Comparison of ENCODE assay signal across 25 mouse cellular contexts in the genomic region with DNA sequence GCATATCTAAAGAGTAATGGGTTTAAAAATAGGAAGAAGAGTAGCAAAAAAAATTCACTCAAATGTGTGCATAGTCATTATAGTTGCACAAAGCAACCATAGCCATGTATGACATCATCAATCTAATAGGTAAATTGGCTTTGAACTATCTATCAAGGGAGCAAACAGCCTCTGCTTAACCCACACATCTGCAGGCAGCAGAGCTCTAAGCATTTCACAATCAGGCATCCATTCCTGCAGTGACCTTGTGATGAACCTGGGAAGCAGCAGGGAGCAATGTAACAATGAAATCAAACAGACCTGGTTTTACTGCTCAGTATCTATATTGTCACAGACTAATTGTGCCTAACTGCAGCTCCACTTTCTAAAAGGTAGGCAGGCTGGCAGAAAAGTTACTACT.
DNase-seq lines count a peak whose midpoint lies in the region; ATAC-seq and TF ChIP-seq lines count a peak whose summit lies in the region.
"Had no signal": no experiment of that assay in that cellular context is flagged by ENCODE, and none has a peak within 500 bp of the region (broad histone marks: within the 10 kb centered on the region; RNA-seq: fewer than 3 reads in every experiment).

No protein-coding gene starts in this region.

- no peak overlapping the region for H3K4me2 ChIP-seq in forebrain, embryonic 13.5 days
- no peak overlapping the region for H3K4me2 ChIP-seq in forebrain, embryonic 15.5 days (replicated peaks)
- no peak overlapping the region for H3K4me2 ChIP-seq in midbrain, embryonic 15.5 days
- no peak overlapping the region for H3K4me2 ChIP-seq in intestine, embryonic 15.5 days (replicated peaks)
- H3K4me2 ChIP-seq in liver, postnatal 0 days (ENCODE audit: low read depth, low read length): no peak overlapping the region
- H3K4me2 ChIP-seq: heart, embryonic 15.5 days; liver, embryonic 13.5 days; lung, embryonic 15.5 days; midbrain, embryonic 13.5 days had no signal

- H3K9ac ChIP-seq in forebrain, embryonic 13.5 days: no peak overlapping the region
- H3K9ac ChIP-seq in forebrain, embryonic 15.5 days (replicated peaks): no peak overlapping the region
- no peak overlapping the region for H3K9ac ChIP-seq in midbrain, embryonic 15.5 days
- H3K9ac ChIP-seq in intestine, embryonic 15.5 days: no peak overlapping the region
- H3K9ac ChIP-seq in liver, postnatal 0 days (replicated peaks): no peak overlapping the region
- H3K9ac ChIP-seq: heart, embryonic 15.5 days; liver, embryonic 13.5 days; lung, embryonic 15.5 days; midbrain, embryonic 13.5 days had no signal

- no peak for DNase-seq in midbrain, embryonic 10.5 days (ENCODE audit: low spot score)
- DNase-seq in liver, postnatal 0 days: no peak
- no peak for DNase-seq in spleen, postnatal 4 days (ENCODE audit: low spot score in 2 of 2)
- DNase-seq: adrenal gland, postnatal 25 days; cerebellum, adult 18-20 months; cerebellum, postnatal 14 days; gastrocnemius, postnatal 10 days; kidney, adult 11 months; kidney, postnatal 14 days; liver, embryonic 13.5 days; lung, postnatal 36 days; right cerebral cortex, postnatal 25 days; thymus, postnatal 25 days had no signal

- H3K4me3 ChIP-seq in forebrain, embryonic 13.5 days: no peak overlapping the region
- no peak overlapping the region for H3K4me3 ChIP-seq in forebrain, embryonic 15.5 days
- no peak overlapping the region for H3K4me3 ChIP-seq in midbrain, embryonic 15.5 days
- H3K4me3 ChIP-seq in midbrain, embryonic 10.5 days: no peak overlapping the region
- H3K4me3 ChIP-seq in intestine, embryonic 15.5 days (replicated peaks): no peak overlapping the region
- no peak overlapping the region for H3K4me3 ChIP-seq in liver, postnatal 0 days (ENCODE audit: low read depth, low read length)
- H3K4me3 ChIP-seq: erythroblast, embryonic 14.5 days; heart, embryonic 10.5 days; heart, embryonic 15.5 days; liver, embryonic 13.5 days; lung, embryonic 15.5 days; midbrain, embryonic 13.5 days had no signal

- H3K4me1 ChIP-seq in forebrain, embryonic 13.5 days: no peaks in the 10 kb centered on the region
- H3K4me1 ChIP-seq in forebrain, embryonic 15.5 days: no peaks in the 10 kb centered on the region
- H3K4me1 ChIP-seq in midbrain, embryonic 15.5 days: no peaks in the 10 kb centered on the region
- H3K4me1 ChIP-seq in midbrain, embryonic 10.5 days: no peaks in the 10 kb centered on the region
- no peaks in the 10 kb centered on the region for H3K4me1 ChIP-seq in intestine, embryonic 15.5 days (replicated peaks)
- no peaks in the 10 kb centered on the region for H3K4me1 ChIP-seq in liver, postnatal 0 days (ENCODE audit: insufficient read depth)
- H3K4me1 ChIP-seq: heart, embryonic 10.5 days; heart, embryonic 15.5 days; liver, embryonic 13.5 days; lung, embryonic 15.5 days; midbrain, embryonic 13.5 days had no signal

- no peaks in the 10 kb centered on the region for H3K27me3 ChIP-seq in forebrain, embryonic 13.5 days
- no peaks in the 10 kb centered on the region for H3K27me3 ChIP-seq in forebrain, embryonic 15.5 days
- no peaks in the 10 kb centered on the region for H3K27me3 ChIP-seq in midbrain, embryonic 15.5 days (replicated peaks)
- no peaks in the 10 kb centered on the region for H3K27me3 ChIP-seq in midbrain, embryonic 10.5 days (ENCODE audit: low read depth, poor library complexity, severe bottlenecking)
- H3K27me3 ChIP-seq in intestine, embryonic 15.5 days (replicated peaks): no peaks in the 10 kb centered on the region
- no peaks in the 10 kb centered on the region for H3K27me3 ChIP-seq in liver, postnatal 0 days (ENCODE audit: insufficient read depth, low read length)
- H3K27me3 ChIP-seq: heart, embryonic 15.5 days; liver, embryonic 13.5 days; lung, embryonic 15.5 days; midbrain, embryonic 13.5 days had no signal

- no peak for TF ChIP-seq EP300 in liver, postnatal 0 days (IDR thresholded peaks at IDR 0.05; ENCODE audit: low read depth)

- H3K36me3 ChIP-seq in forebrain, embryonic 13.5 days (ENCODE audit: poor library complexity, severe bottlenecking): no peaks in the 10 kb centered on the region
- no peaks in the 10 kb centered on the region for H3K36me3 ChIP-seq in forebrain, embryonic 15.5 days
- no peaks in the 10 kb centered on the region for H3K36me3 ChIP-seq in midbrain, embryonic 15.5 days (replicated peaks)
- no peaks in the 10 kb centered on the region for H3K36me3 ChIP-seq in midbrain, embryonic 10.5 days
- H3K36me3 ChIP-seq in intestine, embryonic 15.5 days: no peaks in the 10 kb centered on the region
- H3K36me3 ChIP-seq in liver, postnatal 0 days (replicated peaks; ENCODE audit: insufficient read depth, low read length): no peaks in the 10 kb centered on the region
- H3K36me3 ChIP-seq: G1E; heart, embryonic 10.5 days; heart, embryonic 15.5 days; liver, embryonic 13.5 days; lung, embryonic 15.5 days; midbrain, embryonic 13.5 days had no signal

- H3K27ac ChIP-seq in forebrain, embryonic 13.5 days: no peak overlapping the region
- H3K27ac ChIP-seq in forebrain, embryonic 15.5 days (replicated peaks): no peak overlapping the region
- no peak overlapping the region for H3K27ac ChIP-seq in midbrain, embryonic 15.5 days
- H3K27ac ChIP-seq in midbrain, embryonic 10.5 days (replicated peaks): no peak overlapping the region
- no peak overlapping the region for H3K27ac ChIP-seq in intestine, embryonic 15.5 days
- H3K27ac ChIP-seq in liver, postnatal 0 days (ENCODE audit: low read depth): no peak overlapping the region
- H3K27ac ChIP-seq: heart, embryonic 10.5 days; heart, embryonic 15.5 days; liver, embryonic 13.5 days; lung, embryonic 15.5 days; midbrain, embryonic 13.5 days had no signal

- no peaks in the 10 kb centered on the region for H3K9me3 ChIP-seq in forebrain, embryonic 13.5 days (replicated peaks)
- no peaks in the 10 kb centered on the region for H3K9me3 ChIP-seq in forebrain, embryonic 15.5 days
- H3K9me3 ChIP-seq in midbrain, embryonic 15.5 days: no peaks in the 10 kb centered on the region
- H3K9me3 ChIP-seq in midbrain, embryonic 10.5 days (replicated peaks): no peaks in the 10 kb centered on the region
- H3K9me3 ChIP-seq in intestine, embryonic 15.5 days: no peaks in the 10 kb centered on the region
- H3K9me3 ChIP-seq in liver, postnatal 0 days (ENCODE audit: low read length): no peaks in the 10 kb centered on the region
- H3K9me3 ChIP-seq: heart, embryonic 10.5 days; heart, embryonic 15.5 days; liver, embryonic 13.5 days; lung, embryonic 15.5 days; midbrain, embryonic 13.5 days had no signal

- TF ChIP-seq CTCF in liver, postnatal 0 days (IDR thresholded peaks at IDR 0.05; ENCODE audit: low read depth): no peak

- ATAC-seq in forebrain, embryonic 13.5 days: 0 out of 2 replicates have a peak, but pooled peaks have one; percentile 24
- no peak for ATAC-seq in forebrain, embryonic 15.5 days (replicated peaks)
- peak; percentile 65; the same call in 1 of the 2 replicates for ATAC-seq in midbrain, embryonic 15.5 days (replicated peaks)
- peak; percentile 90 for ATAC-seq in intestine, embryonic 15.5 days
- peak; percentile 47; the same call in 1 of the 2 replicates for ATAC-seq in liver, postnatal 0 days
- ATAC-seq in granulocyte monocyte progenitor cell, adult 5-6 weeks (replicated peaks; ENCODE audit: poor library complexity, severe bottlenecking): no peak
- ATAC-seq: hindbrain, embryonic 16.5 days; midbrain, embryonic 13.5 days had no signal

Comparison
In these comparisons a context has a peak if more than half of its experiments do, and no peak if none do; other contexts are left out.
1. ATAC-seq: peak in forebrain, embryonic 13.5 days (single experiment), midbrain, embryonic 15.5 days (single experiment), intestine, embryonic 15.5 days (single experiment) and liver, postnatal 0 days (single experiment); none in forebrain, embryonic 15.5 days (single experiment) and granulocyte monocyte progenitor cell, adult 5-6 weeks (single experiment).